Mouse (Mus musculus) midbrain, embryonic 10.5 days (tissue): ENCODE results near the gene Exosc2. TPM values are rescaled to one million over a fixed set of nuclear protein-coding genes. Genes with fewer than 3 reads are reported as not detected.

Experiments used
- DNase-seq: peaks from one replicate; pipeline ENCODE4 v3.0.0-alpha.2; 2017; ENCODE audit warnings: low spot score
- H3K27ac ChIP-seq: fragments of 300-500 bp; sonication (generic); replicated peaks from 2 replicates; pipeline ENCODE4 v1.5.1; 2016; ENCODE audit warnings: mild to moderate bottlenecking
- H3K27me3 ChIP-seq: fragments of 300-500 bp; sonication (generic); 2 replicates; pipeline ENCODE4 v1.6.1; 2016; ENCODE audit warnings: low read depth, mild to moderate bottlenecking; ENCODE audit not compliant: poor library complexity, severe bottlenecking
- H3K36me3 ChIP-seq: fragments of 300-500 bp; sonication (generic); 2 replicates; pipeline ENCODE4 v1.6.1; 2016; ENCODE audit warnings: mild to moderate bottlenecking, moderate library complexity
- H3K4me1 ChIP-seq: fragments of 300-500 bp; sonication (generic); 2 replicates; pipeline ENCODE4 v1.6.1; 2016
- H3K4me3 ChIP-seq: fragments of 300-500 bp; sonication (generic); 2 replicates; pipeline ENCODE4 v1.5.1; 2016; ENCODE audit warnings: mild to moderate bottlenecking, moderate library complexity
- H3K9me3 ChIP-seq: fragments of 300-500 bp; sonication (generic); replicated peaks from 2 replicates; pipeline ENCODE4 v1.6.1; 2016; ENCODE audit warnings: mild to moderate bottlenecking
- WGBS: fragments of 180-500 bp; shearing (Covaris S2); methylation state at CpG from one replicate; pipeline ENCODE4 v1.1.7; 2016; 5-methylcytosine and 5-hydroxymethylcytosine counted together
- polyA plus RNA-seq: library from polyadenylated mRNA; unstranded; fragments of >200 nt; fragmentation: Nextera tagmentation; extraction: Ambion mirVana; gene quantifications from 2 replicates; pipeline ENCODE4 v1.2.1, GENCODE M21; 2016

The Exosc2 gene
- polyA plus RNA-seq, 1 experiment from 2014 or later: 106 TPM

DNA sequence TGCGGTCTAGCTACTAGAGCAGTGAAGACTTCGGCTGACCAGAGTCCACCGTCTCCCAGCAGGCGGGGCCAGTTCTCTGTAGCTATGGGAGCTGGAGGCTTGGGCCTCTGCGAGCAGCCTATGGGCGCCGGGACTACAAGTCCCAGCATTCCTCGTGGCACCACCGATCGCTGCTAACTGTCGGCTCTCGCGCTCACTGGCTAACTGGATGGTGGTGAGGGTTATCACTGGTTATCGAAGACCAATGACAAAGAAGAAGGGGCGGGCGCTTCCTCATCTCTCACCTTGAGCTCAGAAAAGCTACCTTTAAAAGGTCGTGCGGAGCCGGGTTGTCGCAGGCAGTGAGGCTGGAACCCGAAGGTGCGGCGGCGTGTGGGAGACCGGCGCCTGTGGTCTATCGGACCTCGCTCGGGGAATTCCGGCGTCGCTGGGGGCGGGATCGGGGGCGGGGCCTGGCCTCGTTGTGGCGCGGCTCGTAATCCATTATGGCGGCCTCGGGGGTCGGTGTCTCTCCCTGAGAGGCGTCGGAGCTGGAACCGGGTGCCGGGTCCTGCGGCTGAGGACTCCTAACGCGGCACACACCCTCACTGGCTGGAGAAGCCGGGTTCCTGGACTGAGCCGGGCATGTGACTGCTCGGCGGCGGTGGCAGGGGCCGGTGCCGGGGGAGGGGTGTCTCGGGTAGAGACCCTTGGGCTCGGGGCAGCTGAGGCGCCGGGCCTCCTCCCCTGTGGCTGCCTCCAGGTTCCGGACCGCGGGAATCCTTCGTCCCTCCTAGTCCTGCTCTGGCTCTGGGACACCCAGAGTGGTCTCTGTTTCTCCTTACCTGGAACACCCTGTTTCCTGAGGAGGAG lies 17.8 kb downstream of the Exosc2 start, which contains the start of gene Abl1:
Abl1 (plus strand) TSS at position 303 of the 852 bp plus-strand sequence.
- H3K9me3 ChIP-seq: no peaks in the 10 kb centered on the region
- WGBS: under 1% methylated on average over 64 of the region's 64 CpGs
- DNase-seq: peak; percentile 97
- peaks cover 37% of the 10 kb centered on the region for H3K4me1 ChIP-seq
- no peaks in the 10 kb centered on the region for H3K27me3 ChIP-seq
- H3K36me3 ChIP-seq: peaks cover 20% of the 10 kb centered on the region
- H3K4me3 ChIP-seq: peak within 1 kb of the TSS; percentile 92
- H3K27ac ChIP-seq: peak within 1 kb of the TSS; percentile 98

- H3K27ac ChIP-seq: peak overlapping the region; percentile 98
- under 1% methylated on average over 12 of the region's 12 CpGs for WGBS
- H3K36me3 ChIP-seq: peaks cover 22% of the 10 kb centered on the region
- peaks cover 37% of the 10 kb centered on the region for H3K4me1 ChIP-seq
- peak overlapping the region; percentile 92 for H3K4me3 ChIP-seq
- no peaks in the 10 kb centered on the region for H3K9me3 ChIP-seq
- no peak for DNase-seq
- H3K27me3 ChIP-seq: no peaks in the 10 kb centered on the region
These were observed 18.5 kb downstream of the Exosc2 start for GRCm38 (mm10) chr2:31689045-31689444.

DNA sequence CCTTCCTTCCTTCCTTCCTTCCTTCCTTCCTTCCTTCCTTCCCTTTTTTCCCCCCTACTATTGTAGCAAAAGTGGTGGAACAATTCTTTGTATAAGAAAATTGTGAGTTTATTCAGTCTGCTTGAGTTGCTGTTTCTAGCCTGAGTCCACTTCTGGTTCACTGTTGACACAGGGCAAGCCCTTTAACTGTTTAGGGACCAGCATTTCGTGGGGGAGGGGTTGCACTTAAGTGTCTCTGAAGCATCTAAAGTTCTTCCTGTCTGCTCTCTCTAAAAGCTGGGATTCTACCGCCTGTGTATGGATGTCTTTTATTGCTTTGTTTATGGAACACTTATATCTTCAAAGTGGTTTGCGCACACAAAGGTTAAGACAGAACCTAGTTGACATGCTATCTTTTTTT lies 19.5 kb downstream of the Exosc2 start:
- Histone ChIP-seq H3K36me3 (peaks cover 32% of the 10 kb centered on the region), H3K4me3 (peak overlapping the region; percentile 92), H3K4me1 (peaks cover 37% of the 10 kb centered on the region), H3K9me3 (no peaks in the 10 kb centered on the region), H3K27me3 (no peaks in the 10 kb centered on the region), H3K27ac (peak overlapping the region; percentile 38; the same call in 1 of the 2 replicates)
- 59% methylated on average over 3 of the region's 3 CpGs for WGBS
- DNase-seq: no peak

DNA sequence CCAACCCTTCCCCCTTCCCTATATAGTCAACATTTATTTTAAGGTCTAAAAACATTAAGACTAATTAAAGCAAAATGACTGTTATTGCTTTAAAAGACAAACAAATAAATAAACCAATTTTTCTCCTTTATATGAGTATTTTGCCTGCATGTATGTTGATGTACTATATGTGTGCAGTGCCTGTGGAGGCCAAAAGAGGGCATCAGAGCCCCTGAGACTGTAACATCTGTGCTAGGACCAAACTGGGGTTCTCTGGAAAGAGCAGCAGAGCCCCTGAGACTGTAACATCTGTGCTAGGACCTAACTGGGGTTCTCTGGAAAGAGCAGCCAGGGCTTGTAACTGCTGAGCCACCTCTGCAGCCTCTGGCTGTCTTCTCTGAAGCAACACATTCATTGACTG lies 27.7 kb downstream of the Exosc2 start:
- DNase-seq: no peak
- no peaks in the 10 kb centered on the region for H3K9me3 ChIP-seq
- H3K4me3 ChIP-seq: no peak overlapping the region
- peaks cover 62% of the 10 kb centered on the region for H3K36me3 ChIP-seq
- H3K27me3 ChIP-seq: no peaks in the 10 kb centered on the region
- H3K4me1 ChIP-seq: no peaks in the 10 kb centered on the region
- H3K27ac ChIP-seq: no peak overlapping the region

GRCm38 (mm10) chr2:31700545-31701446 lies 30.3 kb downstream of the Exosc2 start:
- H3K4me3 ChIP-seq: no peak overlapping the region
- peak; percentile 37 for DNase-seq
- H3K27me3 ChIP-seq: no peaks in the 10 kb centered on the region
- peaks cover 51% of the 10 kb centered on the region for H3K36me3 ChIP-seq
- H3K4me1 ChIP-seq: no peaks in the 10 kb centered on the region
- no peaks in the 10 kb centered on the region for H3K9me3 ChIP-seq
- WGBS: 55% methylated on average over 7 of the region's 7 CpGs
- H3K27ac ChIP-seq: no peak overlapping the region

DNA sequence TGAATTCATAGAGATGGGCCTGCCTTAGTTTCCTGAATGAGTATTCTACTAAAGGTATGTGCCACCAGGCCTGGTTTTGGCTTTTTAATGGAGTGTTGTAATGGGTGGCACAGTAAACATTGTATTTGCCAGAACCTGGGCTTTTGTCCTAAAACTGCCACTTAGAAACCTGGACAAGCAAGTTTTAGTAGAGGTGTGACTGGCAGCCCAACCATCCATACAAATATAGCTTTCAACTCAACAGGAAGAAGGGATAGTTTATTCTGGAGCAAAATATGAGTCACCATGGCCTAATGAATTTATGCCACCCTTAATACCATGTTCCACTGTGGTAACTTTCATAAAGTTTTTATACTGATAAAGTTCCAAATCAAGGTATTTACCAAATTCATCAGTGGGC lies 32.7 kb downstream of the Exosc2 start:
- Histone ChIP-seq H3K27me3 (no peaks in the 10 kb centered on the region), H3K4me1 (no peaks in the 10 kb centered on the region), H3K27ac (no peak overlapping the region), H3K36me3 (peaks cover 41% of the 10 kb centered on the region), H3K4me3 (no peak overlapping the region), H3K9me3 (no peaks in the 10 kb centered on the region)
- DNase-seq: no peak

- no peaks in the 10 kb centered on the region for H3K27me3 ChIP-seq
- DNase-seq: no peak
- H3K4me1 ChIP-seq: no peaks in the 10 kb centered on the region
- no peaks in the 10 kb centered on the region for H3K9me3 ChIP-seq
- no peak overlapping the region for H3K27ac ChIP-seq
- no peak overlapping the region for H3K4me3 ChIP-seq
- peaks cover 29% of the 10 kb centered on the region for H3K36me3 ChIP-seq
These were observed 35.4 kb downstream of the Exosc2 start for GRCm38 (mm10) chr2:31705914-31706313.

- Histone ChIP-seq H3K36me3 (peaks cover 32% of the 10 kb centered on the region), H3K4me1 (no peaks in the 10 kb centered on the region), H3K27me3 (no peaks in the 10 kb centered on the region), H3K9me3 (no peaks in the 10 kb centered on the region), H3K27ac (no peak overlapping the region), H3K4me3 (no peak overlapping the region)
- DNase-seq: no peak
- WGBS: 68% methylated on average over 2 of the region's 2 CpGs
These were observed 36.0 kb downstream of the Exosc2 start for GRCm38 (mm10) chr2:31706531-31706930.

GRCm38 (mm10) chr2:31712716-31713115 lies 42.2 kb downstream of the Exosc2 start:
- Histone ChIP-seq H3K36me3 (peaks cover 14% of the 10 kb centered on the region), H3K27ac (no peak overlapping the region), H3K4me3 (no peak overlapping the region), H3K9me3 (no peaks in the 10 kb centered on the region), H3K4me1 (no peaks in the 10 kb centered on the region), H3K27me3 (no peaks in the 10 kb centered on the region)
- WGBS: 81% methylated on average over 2 of the region's 2 CpGs
- no peak for DNase-seq

- no peaks in the 10 kb centered on the region for H3K4me1 ChIP-seq
- no peak for DNase-seq
- no peaks in the 10 kb centered on the region for H3K9me3 ChIP-seq
- H3K36me3 ChIP-seq: peaks cover 11% of the 10 kb centered on the region; the same call in 1 of the 2 replicates
- no peak overlapping the region for H3K27ac ChIP-seq
- 93% methylated on average over 3 of the region's 3 CpGs for WGBS
- H3K27me3 ChIP-seq: no peaks in the 10 kb centered on the region
- H3K4me3 ChIP-seq: no peak overlapping the region
These were observed 43.3 kb downstream of the Exosc2 start for GRCm38 (mm10) chr2:31713813-31714212.

- no peaks in the 10 kb centered on the region for H3K27me3 ChIP-seq
- DNase-seq: no peak
- WGBS: 90% methylated on average over 4 of the region's 4 CpGs
- no peaks in the 10 kb centered on the region for H3K4me1 ChIP-seq
- H3K36me3 ChIP-seq: peaks cover 11% of the 10 kb centered on the region; the same call in 1 of the 2 replicates
- no peak overlapping the region for H3K27ac ChIP-seq
- no peak overlapping the region for H3K4me3 ChIP-seq
- no peaks in the 10 kb centered on the region for H3K9me3 ChIP-seq
These were observed 44.3 kb downstream of the Exosc2 start for GRCm38 (mm10) chr2:31714780-31715179.

DNA sequence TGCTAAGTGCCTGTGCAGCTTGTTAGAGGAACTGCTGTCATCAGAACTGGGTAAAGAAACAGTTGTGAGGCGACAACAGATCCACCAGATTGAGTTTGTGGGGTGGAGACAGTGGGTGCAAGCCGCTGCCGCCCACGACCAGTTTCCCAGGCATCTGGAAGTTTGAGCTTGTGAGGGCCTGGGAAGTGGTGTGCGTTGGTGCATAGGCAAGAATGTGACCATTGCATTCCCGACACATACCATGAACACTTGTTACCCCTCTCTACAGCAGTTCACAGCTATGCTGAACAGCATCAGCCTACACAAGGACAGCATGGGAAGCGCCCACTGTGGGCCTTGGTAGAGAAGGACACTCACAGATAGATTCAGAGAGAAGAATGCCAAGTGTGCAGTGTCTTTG lies 45.5 kb downstream of the Exosc2 start:
- H3K9me3 ChIP-seq: no peaks in the 10 kb centered on the region
- H3K27me3 ChIP-seq: no peaks in the 10 kb centered on the region
- H3K4me3 ChIP-seq: no peak overlapping the region
- peaks cover 10% of the 10 kb centered on the region; the same call in 1 of the 2 replicates for H3K36me3 ChIP-seq
- H3K4me1 ChIP-seq: no peaks in the 10 kb centered on the region
- WGBS: 90% methylated on average over 7 of the region's 7 CpGs
- no peak for DNase-seq
- H3K27ac ChIP-seq: no peak overlapping the region
